22 mouse cellular contexts compared by ENCODE assay signal in the genomic region with DNA sequence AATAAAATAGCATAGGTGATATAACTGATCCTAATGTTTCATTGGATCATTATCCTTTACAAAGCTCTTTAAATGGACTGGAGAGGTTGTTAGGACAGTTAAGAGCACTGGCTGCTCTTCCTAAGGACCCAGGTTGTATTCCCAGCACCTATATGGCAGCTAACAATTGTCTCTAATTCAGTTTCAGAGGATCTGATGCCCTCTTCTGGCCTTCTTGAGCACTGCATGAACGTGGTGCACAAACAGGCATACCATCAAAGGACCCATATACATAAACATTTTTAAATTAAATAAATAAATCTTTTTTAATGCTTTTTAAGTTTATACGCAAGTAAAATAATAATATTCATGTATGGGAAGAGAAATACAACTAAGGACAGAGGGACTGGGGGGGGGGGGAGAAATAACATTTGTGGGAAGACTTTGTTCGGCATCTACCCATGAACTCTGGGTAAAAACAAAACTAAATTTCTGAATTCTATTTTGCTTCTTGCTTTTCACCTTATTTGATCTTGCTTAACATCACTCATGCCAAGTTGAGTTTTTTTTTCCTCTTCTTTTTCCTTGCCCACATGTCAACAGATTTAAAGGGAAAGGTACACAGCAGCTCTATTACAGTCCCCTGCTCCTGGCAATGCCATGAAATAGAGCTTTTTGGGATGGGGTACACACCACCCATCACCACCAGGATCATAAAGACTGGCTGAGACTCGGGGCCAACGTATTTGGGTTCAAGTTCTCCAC. TPM values are rescaled to one million over a fixed set of nuclear protein-coding genes. Genes with fewer than 3 reads are reported as not detected.
DNase-seq lines count a peak whose midpoint lies in the region; ATAC-seq and TF ChIP-seq lines count a peak whose summit lies in the region.
"Had no signal": no experiment of that assay in that cellular context is flagged by ENCODE, and none has a peak within 500 bp of the region (broad histone marks: within the 10 kb centered on the region; RNA-seq: fewer than 3 reads in every experiment).

No protein-coding gene starts in this region.

- H3K9ac ChIP-seq in liver, adult 2 months (ENCODE audit: low read depth, low read length): peak overlapping the region; percentile 61; the same call in 1 of the 2 replicates
- H3K9ac ChIP-seq: forebrain, embryonic 13.5 days; heart, embryonic 15.5 days; kidney, embryonic 15.5 days; midbrain, embryonic 13.5 days had no signal

- TF ChIP-seq POLR2A in liver, adult 2 months (IDR thresholded peaks at IDR 0.05; ENCODE audit: extremely low read depth, insufficient read depth, low read length): no peak

- TF ChIP-seq CTCF in liver, adult 2 months (IDR thresholded peaks at IDR 0.05; ENCODE audit: low read depth, low read length): peak; percentile 13; the same call in 1 of the 2 replicates

- 53% methylated on average over 5 of the region's 5 CpGs for WGBS in liver, adult 2 months

- peak; percentile 18 for DNase-seq in CD4-positive, CD25-positive, alpha-beta regulatory T cell, adult 2 months (ENCODE audit: low read depth, low spot score)
- DNase-seq in liver, adult 2 months (ENCODE audit: extremely low read depth, low read depth, low spot score): peak; percentile 77
- DNase-seq in liver: no peak
- DNase-seq in 416B (ENCODE audit: low read depth): peak; percentile 14
- peak; percentile 31 for DNase-seq in ZHBTc4 (ENCODE audit: low read depth, low spot score)
- no peak for DNase-seq in ovary, adult 18-20 months (ENCODE audit: low spot score)
- DNase-seq: adrenal gland, postnatal 10 days; cerebellum, adult 11 months; cerebellum, postnatal 25 days; heart, adult 11 months had no signal

- no peak overlapping the region for H3K4me3 ChIP-seq in liver, adult 2 months (ENCODE audit: insufficient read depth, low read depth, low read length)
- H3K4me3 ChIP-seq: forebrain, embryonic 13.5 days; heart, embryonic 15.5 days; hindbrain, embryonic 10.5 days; kidney, embryonic 15.5 days; limb, embryonic 10.5 days; midbrain, embryonic 13.5 days had no signal

- H3K4me1 ChIP-seq in liver, adult 2 months (ENCODE audit: control insufficient read depth, insufficient read depth, low read length): peaks cover 38% of the 10 kb centered on the region
- H3K4me1 ChIP-seq: forebrain, embryonic 13.5 days; hindbrain, embryonic 10.5 days; kidney, embryonic 15.5 days; limb, embryonic 10.5 days; midbrain, embryonic 13.5 days had no signal

- no peak for ATAC-seq in CD4-positive, CD25-positive, alpha-beta regulatory T cell, adult 4 months
- no peak for ATAC-seq in erythroblast, adult 5-6 weeks (replicated peaks; ENCODE audit: low FRiP score, poor library complexity, severe bottlenecking)
- ATAC-seq: forebrain, embryonic 13.5 days; inflammation-experienced regulatory T-cells, adult 6 months; midbrain, embryonic 13.5 days had no signal

- H3K36me3 ChIP-seq in liver, adult 2 months (ENCODE audit: control insufficient read depth, insufficient read depth, low read length): no peaks in the 10 kb centered on the region; the same call in none of the 2 replicates
- H3K36me3 ChIP-seq: G1E; heart, embryonic 15.5 days; hindbrain, embryonic 10.5 days; kidney, embryonic 15.5 days; limb, embryonic 10.5 days; midbrain, embryonic 13.5 days had no signal

- no peaks in the 10 kb centered on the region for H3K27me3 ChIP-seq in liver, adult 2 months (ENCODE audit: control insufficient read depth, insufficient read depth, low read length)
- H3K27me3 ChIP-seq: forebrain, embryonic 13.5 days; heart, embryonic 15.5 days; kidney, embryonic 15.5 days; midbrain, embryonic 13.5 days had no signal

- H3K27ac ChIP-seq in liver, adult 2 months (replicated peaks; ENCODE audit: insufficient read depth, low read depth, low read length): peak overlapping the region; percentile 78
- H3K27ac ChIP-seq: forebrain, embryonic 13.5 days; heart, embryonic 15.5 days; hindbrain, embryonic 10.5 days; kidney, embryonic 15.5 days; limb, embryonic 10.5 days; macrophage; midbrain, embryonic 13.5 days had no signal

- peaks cover 29% of the 10 kb centered on the region; the same call in 1 of the 2 replicates for H3K79me2 ChIP-seq in liver, adult 2 months (ENCODE audit: control insufficient read depth, insufficient read depth, low read length)

RNA-seq across cellular contexts. Expression of a gene that starts 16.3 kb away (rescaled TPM):
- polyA plus RNA-seq in CD4-positive, CD25-positive, alpha-beta regulatory T cell, adult 4 months (2017; shearing (Covaris generic)): 10 to 100 TPM in 1 of 2 experiments, 1 to 10 TPM in 1; 8.3 to 11.5 TPM
- 33.5 and 45.3 TPM in 2 replicates for total RNA-seq in liver, adult 2 months (2014; rRNA removed)
- polyA plus RNA-seq in liver, adult 2 months (2012; rRNA removed): 11.9 and 12.3 TPM in 2 replicates
- 0.84 and 3.7 TPM in 2 replicates for total RNA-seq in erythroblast, adult 5-6 weeks (2015; ENCODE audit: low replicate concordance)
- 1.5 and 1.8 TPM in 2 replicates for total RNA-seq in erythroblast, adult 5-6 weeks (2017; ENCODE audit: low replicate concordance)

RNA-seq across cellular contexts. Expression of a gene that starts 23.9 kb away (rescaled TPM):
- 1 to 10 TPM in 1 of 2 experiments, under 1 TPM in 1; 0.55 to 1.4 TPM for polyA plus RNA-seq in CD4-positive, CD25-positive, alpha-beta regulatory T cell, adult 4 months (2017; shearing (Covaris generic))
- 2.8 and 4.0 TPM in 2 replicates for total RNA-seq in liver, adult 2 months (2014; rRNA removed)
- 2.7 and 3.6 TPM in 2 replicates for polyA plus RNA-seq in liver, adult 2 months (2012; rRNA removed)
- not detected in 2 replicates for total RNA-seq in erythroblast, adult 5-6 weeks (2015; ENCODE audit: low replicate concordance)
- not detected in 2 replicates for total RNA-seq in erythroblast, adult 5-6 weeks (2017; ENCODE audit: low replicate concordance)
- total RNA-seq: neutrophil, adult 5-6 weeks had no signal
- polyA plus RNA-seq: macrophage had no signal

RNA-seq across cellular contexts. Expression of a gene that starts 55.6 kb away (rescaled TPM):
- polyA plus RNA-seq in CD4-positive, CD25-positive, alpha-beta regulatory T cell, adult 4 months (2017; shearing (Covaris generic)): not detected
- total RNA-seq in liver, adult 2 months (2014; rRNA removed): not detected in 2 replicates
- 0.02 TPM in 1 of 2 replicates, not detected in the other for polyA plus RNA-seq in liver, adult 2 months (2012; rRNA removed)
- total RNA-seq in erythroblast, adult 5-6 weeks (2015; ENCODE audit: low replicate concordance): not detected in 2 replicates
- total RNA-seq in erythroblast, adult 5-6 weeks (2017; ENCODE audit: low replicate concordance): not detected in 2 replicates
- total RNA-seq: neutrophil, adult 5-6 weeks had no signal
- polyA plus RNA-seq: G1E; inflammation-experienced regulatory T-cells, adult 6 months; macrophage had no signal

Comparison
In these comparisons a context has a peak if more than half of its experiments do, and no peak if none do; other contexts are left out.
1. DNase-seq: peak in CD4-positive, CD25-positive, alpha-beta regulatory T cell, adult 2 months (single experiment), liver, adult 2 months (single experiment), 416B (single experiment) and ZHBTc4 (single experiment); none in liver (single experiment) and ovary, adult 18-20 months (single experiment).